Mouse (Mus musculus) myocyte (in vitro differentiated cells): ENCODE results near the gene Foxl1. TPM values are rescaled to one million over a fixed set of nuclear protein-coding genes. Genes with fewer than 3 reads are reported as not detected.

Source experiments
- H3K27me3 ChIP-seq: one replicate; pipeline ENCODE4 v1.6.1; 2011; ENCODE audit not compliant: control insufficient read depth, insufficient read depth, insufficient read length
- H3K36me3 ChIP-seq: one replicate; pipeline ENCODE4 v1.6.1; 2011; ENCODE audit not compliant: control insufficient read depth, insufficient read depth
- H3K4me2 ChIP-seq: one replicate; pipeline ENCODE4 v1.6.1; 2011; ENCODE audit warnings: low read depth, control low read depth
- H3K4me3 ChIP-seq: one replicate; pipeline ENCODE4 v1.5.1; 2011; ENCODE audit warnings: mild to moderate bottlenecking, control low read depth, moderate library complexity
- H3K79me2 ChIP-seq: one replicate; pipeline ENCODE4 v1.6.1; 2011; ENCODE audit not compliant: control insufficient read depth, insufficient read depth
- H3ac ChIP-seq: one replicate; pipeline ENCODE4 v1.6.1; 2011; ENCODE audit not compliant: control insufficient read depth, insufficient read length
- CEBPB ChIP-seq: IDR thresholded peaks from 2 replicates; pipeline ENCODE4 v1.6.1; 2011; ENCODE audit warnings: mild to moderate bottlenecking, moderate library complexity; ENCODE audit not compliant: poor library complexity, insufficient read depth, severe bottlenecking
- E2F4 ChIP-seq: IDR thresholded peaks from one replicate; pipeline ENCODE4 v1.6.1; 2011; ENCODE audit warnings: mild to moderate bottlenecking, control low read depth, moderate library complexity; ENCODE audit not compliant: insufficient read depth
- MAX ChIP-seq: IDR thresholded peaks from one replicate; pipeline ENCODE4 v1.6.1; 2011; ENCODE audit warnings: low read depth, mild to moderate bottlenecking, control low read depth
- MYOD1 ChIP-seq, 3 experiments: IDR thresholded peaks; one replicate each; pipeline ENCODE4 v1.6.1; 2011; ENCODE audit warnings: control low read depth in 2 of 3, low read depth in 2 of 3, mild to moderate bottlenecking in 2 of 3, moderate library complexity in 1 of 3; ENCODE audit not compliant: insufficient read length in 2 of 3, control insufficient read depth in 1 of 3
- MYOG ChIP-seq, 3 experiments: IDR thresholded peaks; one replicate each; pipeline ENCODE4 v1.6.1; 2011; ENCODE audit warnings: control low read depth in 2 of 3, low read depth in 2 of 3, mild to moderate bottlenecking in 2 of 3; ENCODE audit not compliant: insufficient read length in 2 of 3, control insufficient read depth in 1 of 3, insufficient read depth in 1 of 3
- POLR2A ChIP-seq: IDR thresholded peaks from one replicate; pipeline ENCODE4 v1.6.1; 2011; ENCODE audit warnings: low read depth, mild to moderate bottlenecking, control low read depth, moderate library complexity; ENCODE audit not compliant: insufficient read length
- POLR2AphosphoS2 ChIP-seq: IDR thresholded peaks from one replicate; pipeline ENCODE4 v1.6.1; 2011; ENCODE audit warnings: low read depth, control low read depth; ENCODE audit not compliant: insufficient read length
- REST ChIP-seq: IDR thresholded peaks from one replicate; pipeline ENCODE4 v1.6.1; 2011; ENCODE audit warnings: mild to moderate bottlenecking, control low read depth, moderate library complexity; ENCODE audit not compliant: insufficient read depth, insufficient read length
- SRF ChIP-seq: IDR thresholded peaks from one replicate; pipeline ENCODE4 v1.6.1; 2011; ENCODE audit warnings: low read depth; ENCODE audit not compliant: control insufficient read depth, insufficient read length
- TCF12 ChIP-seq: IDR thresholded peaks from one replicate; pipeline ENCODE4 v1.6.1; 2011; ENCODE audit warnings: mild to moderate bottlenecking, control low read depth; ENCODE audit not compliant: poor library complexity, insufficient read depth, severe bottlenecking
- TCF3 ChIP-seq: IDR thresholded peaks from one replicate; pipeline ENCODE4 v1.6.1; 2011; ENCODE audit warnings: low read depth, control low read depth; ENCODE audit not compliant: insufficient read length
- USF1 ChIP-seq: IDR thresholded peaks from one replicate; pipeline ENCODE4 v1.6.1; 2011; ENCODE audit warnings: low read depth, mild to moderate bottlenecking, control low read depth, moderate library complexity
- polyA plus RNA-seq: library from polyadenylated mRNA; unstranded; fragments of >200 nt; fragmentation: generic; extraction: Trizol; gene quantifications from one replicate; pipeline ENCODE4 v1.2.1, GENCODE M21; 2012; ENCODE audit warnings: missing spikeins

The Foxl1 gene
- polyA plus RNA-seq, 1 experiment: 2.6 TPM

DNA sequence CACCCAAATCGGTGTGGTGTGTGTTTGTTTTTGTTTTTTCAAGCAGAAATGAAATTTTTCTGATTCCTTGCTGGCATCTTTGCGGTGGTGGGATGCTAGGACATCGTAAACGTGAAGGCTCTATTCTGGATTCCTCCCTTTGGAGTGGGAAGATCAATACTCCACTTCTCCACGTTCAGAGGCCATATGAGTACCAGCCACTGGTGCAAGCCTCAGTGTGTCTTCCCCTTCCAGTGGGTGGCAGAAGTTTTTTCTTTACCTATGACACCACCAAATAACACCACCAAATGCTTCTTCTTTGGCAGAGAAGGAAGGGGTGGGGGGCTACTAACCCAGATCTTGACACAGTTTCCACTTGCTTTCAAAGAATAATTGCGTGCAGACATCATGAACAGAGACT lies 1.5 kb upstream of the Foxl1 start:
- Histone ChIP-seq H3ac (peak overlapping the region; percentile 37), H3K27me3 (no peaks in the 10 kb centered on the region), H3K4me2 (peak overlapping the region; percentile 91), H3K36me3 (no peaks in the 10 kb centered on the region), H3K4me3 (peak overlapping the region; percentile 35), H3K79me2 (peaks cover 4% of the 10 kb centered on the region)
- no peak for TF ChIP-seq USF1
- TF ChIP-seq SRF: no peak
- TF ChIP-seq E2F4: no peak
- no peak for TF ChIP-seq REST
- no peak for TF ChIP-seq POLR2A
- no peak for TF ChIP-seq MAX
- TF ChIP-seq TCF3: no peak
- TF ChIP-seq POLR2AphosphoS2: no peak
- no peak for TF ChIP-seq TCF12
- no peak for TF ChIP-seq MYOG (IDR thresholded peaks at IDR 0.05; ENCODE audit: control insufficient read depth in 1 of 3, insufficient read depth in 1 of 3, insufficient read length in 2 of 3, low read depth in 2 of 3)
- TF ChIP-seq CEBPB: no peak
- TF ChIP-seq MYOD1 (IDR thresholded peaks at IDR 0.05; ENCODE audit: control insufficient read depth in 1 of 3, insufficient read length in 2 of 3, low read depth in 2 of 3): no peak

DNA sequence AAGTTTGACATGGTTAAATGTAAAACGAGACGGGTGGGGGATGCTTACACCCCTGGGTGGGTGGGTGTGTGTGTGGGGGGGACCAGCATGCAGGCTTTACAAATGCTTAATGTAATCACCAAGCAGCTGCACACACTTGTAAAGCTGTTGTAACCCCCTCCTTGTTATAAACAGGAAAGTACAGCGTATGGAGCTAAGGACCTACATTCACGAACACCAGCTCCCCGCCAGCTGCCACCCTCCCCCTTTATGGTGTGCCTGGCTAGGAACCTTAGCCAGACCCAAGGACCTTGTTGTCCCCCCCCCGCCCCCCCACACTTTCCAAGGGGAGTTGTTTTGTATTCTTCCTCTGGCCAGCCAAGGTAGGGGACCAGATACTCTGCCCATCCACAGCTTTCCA lies 1.0 kb upstream of the Foxl1 start:
- TF ChIP-seq USF1: no peak
- no peak for TF ChIP-seq CEBPB
- no peak for TF ChIP-seq POLR2AphosphoS2
- TF ChIP-seq E2F4: no peak
- TF ChIP-seq TCF12: no peak
- no peak for TF ChIP-seq TCF3
- TF ChIP-seq MAX: no peak
- no peak for TF ChIP-seq POLR2A
- TF ChIP-seq REST: no peak
- no peak for TF ChIP-seq MYOD1 (IDR thresholded peaks at IDR 0.05; ENCODE audit: control insufficient read depth in 1 of 3, insufficient read length in 2 of 3, low read depth in 2 of 3)
- no peak for TF ChIP-seq SRF
- TF ChIP-seq MYOG (IDR thresholded peaks at IDR 0.05; ENCODE audit: control insufficient read depth in 1 of 3, insufficient read depth in 1 of 3, insufficient read length in 2 of 3, low read depth in 2 of 3): no peak
- Histone ChIP-seq H3K27me3 (no peaks in the 10 kb centered on the region), H3K79me2 (no peaks in the 10 kb centered on the region), H3K4me2 (peak overlapping the region; percentile 91), H3K36me3 (no peaks in the 10 kb centered on the region), H3K4me3 (peak overlapping the region; percentile 35), H3ac (no peak overlapping the region)

DNA sequence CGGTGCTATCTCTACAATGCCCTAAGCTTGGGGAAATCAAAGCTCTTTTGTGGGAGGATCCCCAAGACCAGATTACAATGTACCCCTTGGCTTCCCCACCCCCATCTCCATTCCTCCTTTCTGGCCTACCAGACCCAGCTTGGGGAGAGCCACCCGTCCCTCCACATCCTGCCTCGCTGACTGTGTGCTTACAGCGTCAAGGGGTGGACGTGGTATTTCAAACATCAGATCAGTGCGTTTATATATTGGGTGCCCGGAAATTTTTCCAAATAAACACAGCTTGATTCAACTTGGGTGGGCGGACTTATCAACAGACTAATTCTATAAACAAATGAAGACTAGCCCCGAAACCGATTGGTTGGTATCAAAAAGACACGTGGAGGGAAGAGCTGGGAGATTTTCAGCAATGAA lies 444 bp upstream of the Foxl1 start:
- H3K79me2 ChIP-seq: no peaks in the 10 kb centered on the region
- no peaks in the 10 kb centered on the region for H3K27me3 ChIP-seq
- TF ChIP-seq E2F4 (no peak), POLR2AphosphoS2 (no peak), MAX (no peak), CEBPB (no peak), SRF (no peak), MYOD1 (IDR thresholded peaks at IDR 0.05; ENCODE audit: control insufficient read depth in 1 of 3, insufficient read length in 2 of 3, low read depth in 2 of 3) (no peak), REST (no peak), TCF3 (no peak), POLR2A (no peak), MYOG (IDR thresholded peaks at IDR 0.05; ENCODE audit: control insufficient read depth in 1 of 3, insufficient read depth in 1 of 3, insufficient read length in 2 of 3, low read depth in 2 of 3) (no peak), TCF12 (no peak), USF1 (no peak)
- no peak overlapping the region for H3ac ChIP-seq
- no peaks in the 10 kb centered on the region for H3K36me3 ChIP-seq
- peak overlapping the region; percentile 30 for H3K4me2 ChIP-seq
- no peak overlapping the region for H3K4me3 ChIP-seq

DNA sequence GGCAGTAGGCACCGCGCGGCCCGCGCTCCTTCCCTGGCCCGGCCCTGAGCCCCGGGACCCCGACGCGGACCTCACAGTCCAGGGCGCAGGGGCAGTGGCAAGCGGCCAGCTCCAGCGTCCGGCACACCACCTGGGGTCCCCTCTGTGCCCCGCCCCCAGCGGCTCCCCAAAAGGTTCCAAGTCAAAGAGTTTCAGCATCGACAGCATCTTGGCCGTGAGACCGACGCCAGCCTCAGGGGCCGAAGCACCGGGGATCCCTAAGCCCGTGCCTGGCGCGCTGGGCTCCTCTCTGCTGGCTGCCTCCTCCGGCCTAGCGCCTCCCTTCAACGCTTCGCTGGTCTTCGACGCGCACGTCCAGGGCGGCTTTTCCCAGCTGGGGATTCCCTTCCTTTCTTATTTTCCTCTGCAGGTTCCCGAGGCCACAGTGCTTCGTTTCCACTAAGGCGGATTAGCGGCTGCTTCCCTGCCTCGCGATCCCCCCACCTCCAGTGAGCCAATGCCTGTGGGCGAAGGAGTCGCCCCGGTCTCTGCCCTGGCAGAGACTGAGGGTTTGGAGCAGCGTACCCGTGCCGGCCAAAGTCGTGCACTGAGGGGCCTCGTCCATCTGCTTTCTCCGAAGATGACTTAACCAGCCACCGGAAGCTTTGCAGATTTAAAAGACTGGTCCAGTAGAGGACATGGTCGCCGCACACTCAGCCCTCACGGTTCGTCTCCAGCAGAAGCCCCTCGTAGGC lies 958 bp downstream of the Foxl1 start:
- no peak overlapping the region for H3K4me2 ChIP-seq
- TF ChIP-seq TCF12: no peak
- TF ChIP-seq CEBPB: no peak
- no peak for TF ChIP-seq POLR2AphosphoS2
- TF ChIP-seq REST: no peak
- no peak for TF ChIP-seq TCF3
- no peak for TF ChIP-seq MYOD1 (IDR thresholded peaks at IDR 0.05; ENCODE audit: control insufficient read depth in 1 of 3, insufficient read length in 2 of 3, low read depth in 2 of 3)
- no peak for TF ChIP-seq MYOG (IDR thresholded peaks at IDR 0.05; ENCODE audit: control insufficient read depth in 1 of 3, insufficient read depth in 1 of 3, insufficient read length in 2 of 3, low read depth in 2 of 3)
- no peak for TF ChIP-seq POLR2A
- TF ChIP-seq MAX: no peak
- no peak for TF ChIP-seq SRF
- H3K36me3 ChIP-seq: no peaks in the 10 kb centered on the region
- no peaks in the 10 kb centered on the region for H3K79me2 ChIP-seq
- H3K4me3 ChIP-seq: no peak overlapping the region
- H3ac ChIP-seq: no peak overlapping the region
- H3K27me3 ChIP-seq: no peaks in the 10 kb centered on the region
